8 mouse cellular contexts compared by ENCODE assay signal in genomic region chr11:78179438-78179999, GRCm38 (mm10). TPM values are rescaled to one million over a fixed set of nuclear protein-coding genes. Genes with fewer than 3 reads are reported as not detected.
A peak's percentile ranks its signal among the peaks of the same experiment; 100 is the strongest.
DNase-seq lines count a peak whose midpoint lies in the region; ATAC-seq and TF ChIP-seq lines count a peak whose summit lies in the region.

No protein-coding gene starts in this region.

- no peak for DNase-seq in heart, postnatal 14 days
- no peak for DNase-seq in hindbrain, postnatal 0 days (ENCODE audit: low spot score)
- DNase-seq in retina, postnatal 1 day, result no peak
- no peak for DNase-seq in gastrocnemius, postnatal 25 days
- DNase-seq in thymus, postnatal 0 days (ENCODE audit: low spot score), result no peak

- no peaks in the 10 kb centered on the region for H3K9me3 ChIP-seq in heart, embryonic 16.5 days (replicated peaks; ENCODE audit: control insufficient read depth, low read length)
- H3K9me3 ChIP-seq in hindbrain, postnatal 0 days (ENCODE audit: low read length), result no peaks in the 10 kb centered on the region
- no peaks in the 10 kb centered on the region for H3K9me3 ChIP-seq in midbrain, embryonic 16.5 days (replicated peaks; ENCODE audit: control insufficient read depth, low read length, poor library complexity, severe bottlenecking)

- peak overlapping the region; percentile 81 for H3K4me3 ChIP-seq in heart, embryonic 16.5 days (ENCODE audit: low read length)
- H3K4me3 ChIP-seq in bone marrow macrophage, adult 2 months (ENCODE audit: insufficient read depth, low read length), result peak overlapping the region; percentile 83
- H3K4me3 ChIP-seq in hindbrain, postnatal 0 days (ENCODE audit: low read length), result peak overlapping the region; percentile 55
- peak overlapping the region; percentile 35 for H3K4me3 ChIP-seq in midbrain, embryonic 16.5 days (ENCODE audit: low read depth, low read length)

- H3K27ac ChIP-seq in heart, embryonic 16.5 days (ENCODE audit: low read length), result peak overlapping the region; percentile 94
- H3K27ac ChIP-seq in bone marrow macrophage, adult 2 months (ENCODE audit: insufficient read depth, low read depth, low read length), result no peak overlapping the region
- H3K27ac ChIP-seq in hindbrain, postnatal 0 days, result peak overlapping the region; percentile 91; the same call in 1 of the 2 replicates
- H3K27ac ChIP-seq in midbrain, embryonic 16.5 days (ENCODE audit: low read length), result no peak overlapping the region

- H3K36me3 ChIP-seq in heart, embryonic 16.5 days (ENCODE audit: control insufficient read depth, insufficient read depth), result peaks cover 23% of the 10 kb centered on the region
- H3K36me3 ChIP-seq in hindbrain, postnatal 0 days (ENCODE audit: insufficient read depth, low read length), result peaks cover 22% of the 10 kb centered on the region
- H3K36me3 ChIP-seq in midbrain, embryonic 16.5 days (ENCODE audit: control insufficient read depth, insufficient read depth, low read length), result peaks cover 13% of the 10 kb centered on the region

- no peaks in the 10 kb centered on the region for H3K27me3 ChIP-seq in heart, embryonic 16.5 days (ENCODE audit: control insufficient read depth, insufficient read depth, low read length)
- H3K27me3 ChIP-seq in hindbrain, postnatal 0 days (ENCODE audit: insufficient read depth, low read length), result no peaks in the 10 kb centered on the region
- no peaks in the 10 kb centered on the region for H3K27me3 ChIP-seq in midbrain, embryonic 16.5 days (ENCODE audit: control insufficient read depth, insufficient read depth, low read depth, low read length)

- H3K4me1 ChIP-seq in heart, embryonic 16.5 days (ENCODE audit: control insufficient read depth, insufficient read depth, low read length), result peaks cover 37% of the 10 kb centered on the region
- H3K4me1 ChIP-seq in bone marrow macrophage, adult 2 months (ENCODE audit: control insufficient read depth, insufficient read depth, low read length), result peaks cover 13% of the 10 kb centered on the region
- H3K4me1 ChIP-seq in hindbrain, postnatal 0 days (ENCODE audit: insufficient read depth, low read length), result peaks cover 17% of the 10 kb centered on the region
- peaks cover 35% of the 10 kb centered on the region for H3K4me1 ChIP-seq in midbrain, embryonic 16.5 days (ENCODE audit: control insufficient read depth, insufficient read depth, low read length)

- H3K9ac ChIP-seq in heart, embryonic 16.5 days (ENCODE audit: low read length), result peak overlapping the region; percentile 86
- no peak overlapping the region; the same call in 1 of the 2 replicates for H3K9ac ChIP-seq in hindbrain, postnatal 0 days (replicated peaks; ENCODE audit: low read length)
- no peak overlapping the region for H3K9ac ChIP-seq in midbrain, embryonic 16.5 days (ENCODE audit: low read depth, low read length)

- TF ChIP-seq CTCF in bone marrow macrophage, adult 2 months (IDR thresholded peaks at IDR 0.05; ENCODE audit: low read depth, low read length), result no peak
- no peak for TF ChIP-seq CTCF in hindbrain, postnatal 0 days (IDR thresholded peaks at IDR 0.05; ENCODE audit: low read depth)

- WGBS in heart, embryonic 16.5 days, result 27% methylated on average over 8 of the region's 8 CpGs
- WGBS in hindbrain, postnatal 0 days, result 29% methylated on average over 8 of the region's 8 CpGs
- 35% methylated on average over 8 of the region's 8 CpGs for WGBS in midbrain, embryonic 16.5 days

- ATAC-seq in heart, embryonic 16.5 days (replicated peaks; ENCODE audit: extremely low read depth, insufficient read depth, low FRiP score), result no peak
- no peak for ATAC-seq in hindbrain, postnatal 0 days
- ATAC-seq in midbrain, embryonic 16.5 days, result no peak

- intact Hi-C loops in heart, postnatal 14 days (cut with DNase I), result loop anchor here (2.0 to 5.0 kb wide), 2 partner anchors 121 to 352 kb away; no protein-coding TSS in a partner anchor

- no peak for TF ChIP-seq POLR2A in bone marrow macrophage, adult 2 months (IDR thresholded peaks at IDR 0.05; ENCODE audit: borderline replicate concordance, low read depth, low read length)

- peak overlapping the region; percentile 95 for H3K4me2 ChIP-seq in heart, embryonic 16.5 days (ENCODE audit: low read depth, low read length)
- H3K4me2 ChIP-seq in hindbrain, postnatal 0 days (ENCODE audit: low read depth, low read length), result peak overlapping the region; percentile 59
- H3K4me2 ChIP-seq in midbrain, embryonic 16.5 days (ENCODE audit: low read length), result peak overlapping the region; percentile 74

RNA-seq across cellular contexts. Expression of gene Tlcd1, which starts 3.0 kb away (rescaled TPM):
- 14.2 and 16.1 TPM in 2 replicates for polyA plus RNA-seq in heart, embryonic 16.5 days (2015; fragmentation: Nextera tagmentation; extraction: Ambion mirVana)
- 1 to 10 TPM; 6.5 to 7.6 TPM for total RNA-seq in heart, postnatal 14 days (2021)
- polyA plus RNA-seq in bone marrow macrophage, adult 2 months (2012; ENCODE audit: insufficient read depth, insufficient read length, missing spikeins), result 2.2 and 2.5 TPM in 2 replicates
- 37.5 and 46.1 TPM in 2 replicates for total RNA-seq in hindbrain, postnatal 0 days (2014; rRNA removed)
- polyA plus RNA-seq in hindbrain, postnatal 0 days (2015; fragmentation: Nextera tagmentation; extraction: Ambion mirVana), result 36.8 and 42.6 TPM in 2 replicates
- polyA plus RNA-seq in midbrain, embryonic 16.5 days (2015; fragmentation: Nextera tagmentation; extraction: Ambion mirVana), result 7.4 and 10.1 TPM in 2 replicates
- 1 to 10 TPM; 1.9 to 2.4 TPM for total RNA-seq in gastrocnemius, postnatal 25 days (2021)
- 12.2 and 13.5 TPM in 2 replicates for polyA plus RNA-seq in thymus, postnatal 0 days (2015; fragmentation: Nextera tagmentation; extraction: Ambion mirVana)

RNA-seq across cellular contexts. Expression of gene Nek8, which starts 3.0 kb away (rescaled TPM):
- 17.7 TPM in 2 replicates for polyA plus RNA-seq in heart, embryonic 16.5 days (2015; fragmentation: Nextera tagmentation; extraction: Ambion mirVana)
- 1 to 10 TPM; 4.8 to 6.2 TPM for total RNA-seq in heart, postnatal 14 days (2021)
- polyA plus RNA-seq in bone marrow macrophage, adult 2 months (2012; ENCODE audit: insufficient read depth, insufficient read length, missing spikeins), result 4.8 and 5.2 TPM in 2 replicates
- 7.6 and 11.8 TPM in 2 replicates for total RNA-seq in hindbrain, postnatal 0 days (2014; rRNA removed)
- 7.3 and 7.7 TPM in 2 replicates for polyA plus RNA-seq in hindbrain, postnatal 0 days (2015; fragmentation: Nextera tagmentation; extraction: Ambion mirVana)
- 4.8 and 6.6 TPM in 2 replicates for polyA plus RNA-seq in midbrain, embryonic 16.5 days (2015; fragmentation: Nextera tagmentation; extraction: Ambion mirVana)
- 1 to 10 TPM in 1 of 2 experiments, under 1 TPM in 1; 0.99 to 1.2 TPM for total RNA-seq in gastrocnemius, postnatal 25 days (2021)
- polyA plus RNA-seq in thymus, postnatal 0 days (2015; fragmentation: Nextera tagmentation; extraction: Ambion mirVana), result 14.1 and 14.5 TPM in 2 replicates

RNA-seq across cellular contexts. Expression of gene Rpl23a, which starts 3.9 kb away (rescaled TPM):
- 708 and 711 TPM in 2 replicates for polyA plus RNA-seq in heart, embryonic 16.5 days (2015; fragmentation: Nextera tagmentation; extraction: Ambion mirVana)
- 100 to 1,000 TPM; 776 to 812 TPM for total RNA-seq in heart, postnatal 14 days (2021)
- polyA plus RNA-seq in bone marrow macrophage, adult 2 months (2012; ENCODE audit: insufficient read depth, insufficient read length, missing spikeins), result 867 and 1,013 TPM in 2 replicates
- 418 and 469 TPM in 2 replicates for total RNA-seq in hindbrain, postnatal 0 days (2014; rRNA removed)
- 906 and 915 TPM in 2 replicates for polyA plus RNA-seq in hindbrain, postnatal 0 days (2015; fragmentation: Nextera tagmentation; extraction: Ambion mirVana)
- polyA plus RNA-seq in midbrain, embryonic 16.5 days (2015; fragmentation: Nextera tagmentation; extraction: Ambion mirVana), result 698 and 713 TPM in 2 replicates
- 100 to 1,000 TPM; 715 to 745 TPM for total RNA-seq in gastrocnemius, postnatal 25 days (2021)
- polyA plus RNA-seq in thymus, postnatal 0 days (2015; fragmentation: Nextera tagmentation; extraction: Ambion mirVana), result 1,919 and 1,995 TPM in 2 replicates

RNA-seq across cellular contexts. Expression of gene Rab34, which starts 8.7 kb away (rescaled TPM):
- 51.5 and 60.8 TPM in 2 replicates for polyA plus RNA-seq in heart, embryonic 16.5 days (2015; fragmentation: Nextera tagmentation; extraction: Ambion mirVana)
- 10 to 100 TPM; 14.2 to 17.8 TPM for total RNA-seq in heart, postnatal 14 days (2021)
- 28.8 and 30.5 TPM in 2 replicates for polyA plus RNA-seq in bone marrow macrophage, adult 2 months (2012; ENCODE audit: insufficient read depth, insufficient read length, missing spikeins)
- 85.6 and 96.4 TPM in 2 replicates for total RNA-seq in hindbrain, postnatal 0 days (2014; rRNA removed)
- 63.5 and 76.2 TPM in 2 replicates for polyA plus RNA-seq in hindbrain, postnatal 0 days (2015; fragmentation: Nextera tagmentation; extraction: Ambion mirVana)
- polyA plus RNA-seq in midbrain, embryonic 16.5 days (2015; fragmentation: Nextera tagmentation; extraction: Ambion mirVana), result 49.9 and 55.7 TPM in 2 replicates
- 1 to 10 TPM; 5.0 to 7.3 TPM for total RNA-seq in gastrocnemius, postnatal 25 days (2021)
- 26.4 and 29.6 TPM in 2 replicates for polyA plus RNA-seq in thymus, postnatal 0 days (2015; fragmentation: Nextera tagmentation; extraction: Ambion mirVana)

RNA-seq across cellular contexts. Expression of gene Proca1, which starts 13.7 kb away (rescaled TPM):
- polyA plus RNA-seq in heart, embryonic 16.5 days (2015; fragmentation: Nextera tagmentation; extraction: Ambion mirVana), result 2.4 and 2.6 TPM in 2 replicates
- 1 to 10 TPM in 1 of 2 experiments, under 1 TPM in 1; 0.76 to 2.6 TPM for total RNA-seq in heart, postnatal 14 days (2021)
- polyA plus RNA-seq in bone marrow macrophage, adult 2 months (2012; ENCODE audit: insufficient read depth, insufficient read length, missing spikeins), result 0.92 TPM in 1 of 2 replicates, not detected in the other
- total RNA-seq in hindbrain, postnatal 0 days (2014; rRNA removed), result 1.9 and 4.9 TPM in 2 replicates
- polyA plus RNA-seq in hindbrain, postnatal 0 days (2015; fragmentation: Nextera tagmentation; extraction: Ambion mirVana), result 5.6 and 5.8 TPM in 2 replicates
- polyA plus RNA-seq in midbrain, embryonic 16.5 days (2015; fragmentation: Nextera tagmentation; extraction: Ambion mirVana), result 2.3 and 2.6 TPM in 2 replicates
- 1 to 10 TPM in 1 of 2 experiments, under 1 TPM in 1; 0.28 to 1.3 TPM for total RNA-seq in gastrocnemius, postnatal 25 days (2021)
- 0.49 and 0.84 TPM in 2 replicates for polyA plus RNA-seq in thymus, postnatal 0 days (2015; fragmentation: Nextera tagmentation; extraction: Ambion mirVana)

Comparison
In these comparisons a context has a peak if more than half of its experiments do, and no peak if none do; other contexts are left out.
1. H3K27ac ChIP-seq: peak in heart, embryonic 16.5 days (single experiment) and hindbrain, postnatal 0 days (single experiment); none in bone marrow macrophage, adult 2 months (single experiment) and midbrain, embryonic 16.5 days (single experiment).
2. Peak in every context shown above with its lines, with median percentiles within 50 percentile points of each other: H3K4me2 ChIP-seq and H3K4me3 ChIP-seq.